16 mouse cellular contexts compared by ENCODE assay signal in the genomic region with DNA sequence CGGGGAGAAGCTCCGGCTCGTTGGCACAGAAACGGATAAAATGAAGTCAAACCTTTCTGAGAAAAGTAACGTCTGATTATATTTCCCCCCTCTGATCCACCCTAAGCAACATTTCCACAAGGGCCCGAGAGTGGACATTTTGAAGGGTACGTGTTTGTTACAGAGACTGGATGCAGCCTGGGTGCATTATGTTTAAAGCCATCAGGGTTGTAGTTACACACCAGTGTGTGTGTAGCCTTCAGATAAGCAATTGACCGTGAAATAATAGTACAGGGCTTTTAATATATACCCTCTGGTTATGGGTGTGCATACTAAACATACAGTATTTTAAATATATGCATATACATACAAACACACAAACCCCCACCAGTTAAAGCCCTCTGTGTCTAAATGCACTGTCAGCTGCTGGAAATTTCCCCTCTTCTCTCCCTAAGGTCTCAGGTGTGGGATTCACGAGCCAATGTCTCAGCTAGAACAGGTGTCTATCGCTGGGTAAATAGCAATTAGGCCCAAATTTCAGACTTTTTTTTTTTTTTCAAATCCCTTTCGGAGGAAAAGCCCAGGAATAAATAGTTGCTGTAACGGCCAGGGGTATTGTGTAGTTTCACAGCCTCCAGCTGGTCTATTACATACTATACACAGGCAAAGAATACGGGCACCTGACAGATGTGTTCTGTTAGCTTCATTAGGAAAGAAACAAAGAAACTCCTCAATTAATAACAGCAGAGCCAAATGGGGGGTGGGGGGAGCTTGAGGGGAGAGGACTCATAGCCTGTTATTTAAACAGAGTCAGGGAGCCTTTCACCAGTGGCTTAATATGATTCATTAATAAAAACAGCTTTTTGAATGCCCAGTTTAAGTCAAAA.
A peak's percentile ranks its signal among the peaks of the same experiment; 100 is the strongest.
DNase-seq lines count a peak whose midpoint lies in the region; ATAC-seq and TF ChIP-seq lines count a peak whose summit lies in the region.
"Had no signal": no experiment of that assay in that cellular context is flagged by ENCODE, and none has a peak within 500 bp of the region (broad histone marks: within the 10 kb centered on the region; RNA-seq: fewer than 3 reads in every experiment).

No protein-coding gene starts in this region.

- WGBS in hindbrain, embryonic 11.5 days: 71% methylated on average over 13 of the region's 13 CpGs
- 78% methylated on average over 13 of the region's 13 CpGs for WGBS in hindbrain, embryonic 10.5 days
- WGBS in forebrain, embryonic 15.5 days: 20% methylated on average over 13 of the region's 13 CpGs
- WGBS in hindbrain, postnatal 0 days: 38% methylated on average over 13 of the region's 13 CpGs
- 28% methylated on average over 13 of the region's 13 CpGs for WGBS in neural tube, embryonic 15.5 days
- 78% methylated on average over 13 of the region's 13 CpGs for WGBS in liver, postnatal 0 days (ENCODE audit: insufficient replicate concordance)

- no peak for DNase-seq in hindbrain, embryonic 11.5 days (ENCODE audit: low spot score)
- DNase-seq in hindbrain, embryonic 10.5 days (ENCODE audit: low spot score): no peak
- DNase-seq in hindbrain, postnatal 0 days (ENCODE audit: low spot score): peak; percentile 28
- DNase-seq in right cerebral cortex, postnatal 4 days: no peak
- DNase-seq in liver, postnatal 0 days: no peak
- DNase-seq: cerebellum, adult 8-10 months; gastrocnemius, adult 2 months; heart, adult 2 months; lung, adult 2 months had no signal

- H3K9me3 ChIP-seq in hindbrain, embryonic 11.5 days (ENCODE audit: control insufficient read depth, low read length): no peaks in the 10 kb centered on the region
- H3K9me3 ChIP-seq in hindbrain, embryonic 10.5 days: no peaks in the 10 kb centered on the region
- no peaks in the 10 kb centered on the region for H3K9me3 ChIP-seq in forebrain, embryonic 15.5 days
- H3K9me3 ChIP-seq in hindbrain, postnatal 0 days (ENCODE audit: low read length): no peaks in the 10 kb centered on the region
- H3K9me3 ChIP-seq in neural tube, embryonic 15.5 days (replicated peaks): no peaks in the 10 kb centered on the region
- no peaks in the 10 kb centered on the region for H3K9me3 ChIP-seq in liver, postnatal 0 days (ENCODE audit: low read length)
- H3K9me3 ChIP-seq: limb, embryonic 15.5 days had no signal

- H3K27ac ChIP-seq in hindbrain, embryonic 11.5 days (ENCODE audit: low read depth, low read length): 0 out of 2 replicates have a peak overlapping the region, but pooled peaks have one; percentile 25
- no peak overlapping the region for H3K27ac ChIP-seq in hindbrain, embryonic 10.5 days
- peak overlapping the region; percentile 77 for H3K27ac ChIP-seq in forebrain, embryonic 15.5 days (replicated peaks)
- H3K27ac ChIP-seq in hindbrain, postnatal 0 days: no peak overlapping the region
- peak overlapping the region; percentile 54; the same call in 1 of the 2 replicates for H3K27ac ChIP-seq in neural tube, embryonic 15.5 days (replicated peaks)
- H3K27ac ChIP-seq in liver, postnatal 0 days (ENCODE audit: low read depth): no peak overlapping the region
- H3K27ac ChIP-seq: gastrocnemius, adult 2 months; heart, adult 2 months; layer of hippocampus, adult 2 months; limb, embryonic 15.5 days; macrophage had no signal

- H3K36me3 ChIP-seq in hindbrain, embryonic 11.5 days (ENCODE audit: control insufficient read depth, insufficient read depth, low read length): no peaks in the 10 kb centered on the region
- no peaks in the 10 kb centered on the region for H3K36me3 ChIP-seq in hindbrain, embryonic 10.5 days
- no peaks in the 10 kb centered on the region for H3K36me3 ChIP-seq in forebrain, embryonic 15.5 days
- no peaks in the 10 kb centered on the region for H3K36me3 ChIP-seq in hindbrain, postnatal 0 days (ENCODE audit: insufficient read depth, low read length)
- no peaks in the 10 kb centered on the region for H3K36me3 ChIP-seq in neural tube, embryonic 15.5 days
- no peaks in the 10 kb centered on the region for H3K36me3 ChIP-seq in liver, postnatal 0 days (replicated peaks; ENCODE audit: insufficient read depth, low read length)
- H3K36me3 ChIP-seq: limb, embryonic 15.5 days had no signal

- H3K4me3 ChIP-seq in hindbrain, embryonic 11.5 days (ENCODE audit: low read depth, low read length): no peak overlapping the region
- no peak overlapping the region for H3K4me3 ChIP-seq in hindbrain, embryonic 10.5 days
- no peak overlapping the region for H3K4me3 ChIP-seq in forebrain, embryonic 15.5 days
- no peak overlapping the region for H3K4me3 ChIP-seq in hindbrain, postnatal 0 days (ENCODE audit: low read length)
- no peak overlapping the region for H3K4me3 ChIP-seq in neural tube, embryonic 15.5 days (replicated peaks)
- H3K4me3 ChIP-seq in liver, postnatal 0 days (ENCODE audit: low read depth, low read length): no peak overlapping the region
- H3K4me3 ChIP-seq: gastrocnemius, adult 2 months; heart, adult 2 months; layer of hippocampus, adult 2 months; limb, embryonic 15.5 days had no signal

- no peak overlapping the region for H3K4me2 ChIP-seq in hindbrain, embryonic 11.5 days (replicated peaks; ENCODE audit: low read depth, low read length)
- H3K4me2 ChIP-seq in forebrain, embryonic 15.5 days (replicated peaks): peak overlapping the region; percentile 5
- no peak overlapping the region for H3K4me2 ChIP-seq in hindbrain, postnatal 0 days (ENCODE audit: low read depth, low read length)
- peak overlapping the region; percentile 36; the same call in 1 of the 2 replicates for H3K4me2 ChIP-seq in neural tube, embryonic 15.5 days
- H3K4me2 ChIP-seq in liver, postnatal 0 days (ENCODE audit: low read depth, low read length): no peak overlapping the region
- H3K4me2 ChIP-seq: limb, embryonic 15.5 days had no signal

- TF ChIP-seq CTCF in hindbrain, postnatal 0 days (IDR thresholded peaks at IDR 0.05; ENCODE audit: low read depth): no peak
- no peak for TF ChIP-seq CTCF in liver, postnatal 0 days (IDR thresholded peaks at IDR 0.05; ENCODE audit: low read depth)

- no peaks in the 10 kb centered on the region for H3K4me1 ChIP-seq in hindbrain, embryonic 11.5 days (replicated peaks; ENCODE audit: control insufficient read depth, insufficient read depth, low read length)
- H3K4me1 ChIP-seq in hindbrain, embryonic 10.5 days (replicated peaks): peaks cover 15% of the 10 kb centered on the region
- H3K4me1 ChIP-seq in forebrain, embryonic 15.5 days: peaks cover 20% of the 10 kb centered on the region
- 0 out of 2 replicates have a peak, but pooled peaks cover 4% of the 10 kb centered on the region for H3K4me1 ChIP-seq in hindbrain, postnatal 0 days (ENCODE audit: insufficient read depth, low read length)
- H3K4me1 ChIP-seq in neural tube, embryonic 15.5 days: peaks cover 19% of the 10 kb centered on the region
- no peaks in the 10 kb centered on the region for H3K4me1 ChIP-seq in liver, postnatal 0 days (ENCODE audit: insufficient read depth)

- H3K27me3 ChIP-seq in hindbrain, embryonic 11.5 days (ENCODE audit: control insufficient read depth, insufficient read depth, low read length): no peaks in the 10 kb centered on the region
- no peaks in the 10 kb centered on the region for H3K27me3 ChIP-seq in hindbrain, embryonic 10.5 days (ENCODE audit: insufficient read depth, poor library complexity, severe bottlenecking)
- no peaks in the 10 kb centered on the region for H3K27me3 ChIP-seq in forebrain, embryonic 15.5 days
- no peaks in the 10 kb centered on the region for H3K27me3 ChIP-seq in hindbrain, postnatal 0 days (ENCODE audit: insufficient read depth, low read length)
- no peaks in the 10 kb centered on the region for H3K27me3 ChIP-seq in neural tube, embryonic 15.5 days (replicated peaks)
- H3K27me3 ChIP-seq in liver, postnatal 0 days (ENCODE audit: insufficient read depth, low read length): no peaks in the 10 kb centered on the region
- H3K27me3 ChIP-seq: limb, embryonic 15.5 days had no signal

- ATAC-seq in hindbrain, embryonic 11.5 days (ENCODE audit: low FRiP score): no peak
- ATAC-seq in forebrain, embryonic 15.5 days (replicated peaks): peak; percentile 91
- ATAC-seq in hindbrain, postnatal 0 days: no peak
- ATAC-seq in neural tube, embryonic 15.5 days (ENCODE audit: low FRiP score): peak; percentile 53; the same call in 1 of the 2 replicates
- no peak for ATAC-seq in liver, postnatal 0 days
- no peak for ATAC-seq in activated CD4-positive, CD25-positive, alpha-beta regulatory T cell, adult 4 months
- ATAC-seq: Patski had no signal

- H3K9ac ChIP-seq in hindbrain, embryonic 11.5 days (ENCODE audit: low read depth, low read length): no peak overlapping the region
- no peak overlapping the region for H3K9ac ChIP-seq in forebrain, embryonic 15.5 days (replicated peaks)
- H3K9ac ChIP-seq in hindbrain, postnatal 0 days (replicated peaks; ENCODE audit: low read length): 0 out of 2 replicates have a peak overlapping the region, but pooled peaks have one; percentile 9
- 0 out of 2 replicates have a peak overlapping the region, but pooled peaks have one; percentile 24 for H3K9ac ChIP-seq in neural tube, embryonic 15.5 days (replicated peaks)
- no peak overlapping the region for H3K9ac ChIP-seq in liver, postnatal 0 days (replicated peaks)
- H3K9ac ChIP-seq: limb, embryonic 15.5 days had no signal

- TF ChIP-seq EP300 in liver, postnatal 0 days (IDR thresholded peaks at IDR 0.05; ENCODE audit: low read depth): no peak

Comparison
In these comparisons a context has a peak if more than half of its experiments do, and no peak if none do; other contexts are left out.
1. H3K27ac ChIP-seq: peak in hindbrain, embryonic 11.5 days (single experiment), forebrain, embryonic 15.5 days (single experiment) and neural tube, embryonic 15.5 days (single experiment); none in hindbrain, embryonic 10.5 days (single experiment), hindbrain, postnatal 0 days (single experiment) and liver, postnatal 0 days (single experiment).
2. H3K9ac ChIP-seq: peak in hindbrain, postnatal 0 days (single experiment) and neural tube, embryonic 15.5 days (single experiment); none in hindbrain, embryonic 11.5 days (single experiment), forebrain, embryonic 15.5 days (single experiment) and liver, postnatal 0 days (single experiment).
3. ATAC-seq: peak in forebrain, embryonic 15.5 days (single experiment) and neural tube, embryonic 15.5 days (single experiment); none in hindbrain, embryonic 11.5 days (single experiment), hindbrain, postnatal 0 days (single experiment), liver, postnatal 0 days (single experiment) and activated CD4-positive, CD25-positive, alpha-beta regulatory T cell, adult 4 months (single experiment).
4. H3K4me2 ChIP-seq: peak in forebrain, embryonic 15.5 days (single experiment) and neural tube, embryonic 15.5 days (single experiment); none in hindbrain, embryonic 11.5 days (single experiment), hindbrain, postnatal 0 days (single experiment) and liver, postnatal 0 days (single experiment).